Mouse (Mus musculus) C2C12 (cell line): Measurements from ENCODE around the gene Ikbke. TPM values are rescaled to one million over a fixed set of nuclear protein-coding genes. Genes with fewer than 3 reads are reported as not detected.

Experiments
- H3K27me3 ChIP-seq: one replicate; pipeline ENCODE4 v1.6.1; 2011; ENCODE audit not compliant: control insufficient read depth, insufficient read depth, insufficient read length
- H3K36me3 ChIP-seq: one replicate; pipeline ENCODE4 v1.6.1; 2011; ENCODE audit not compliant: control insufficient read depth, insufficient read depth
- H3K4me3 ChIP-seq: one replicate; pipeline ENCODE4 v1.5.1; 2011; ENCODE audit warnings: mild to moderate bottlenecking, control low read depth; ENCODE audit not compliant: poor library complexity, insufficient read depth, severe bottlenecking
- H3K79me2 ChIP-seq: one replicate; pipeline ENCODE4 v1.6.1; 2011; ENCODE audit not compliant: control insufficient read depth, insufficient read depth
- H3K79me3 ChIP-seq: one replicate; pipeline ENCODE4 v1.6.1; 2011; ENCODE audit warnings: low read depth, control low read depth
- H3ac ChIP-seq: one replicate; pipeline ENCODE3; 2011; ENCODE audit warnings: low read depth; ENCODE audit not compliant: control insufficient read depth, insufficient read length
- CEBPB ChIP-seq: IDR thresholded peaks from one replicate; pipeline ENCODE4 v1.6.1; 2011; ENCODE audit warnings: low read depth, mild to moderate bottlenecking, control low read depth, moderate library complexity
- CTCF ChIP-seq: IDR thresholded peaks from one replicate; pipeline ENCODE4 v1.5.1; 2011; ENCODE audit not compliant: control insufficient read depth, insufficient read depth, insufficient read length
- FOSL1 ChIP-seq: IDR thresholded peaks from one replicate; pipeline ENCODE4 v1.8.0; 2011; ENCODE audit warnings: mild to moderate bottlenecking, low read length; ENCODE audit not compliant: poor library complexity, insufficient read depth, severe bottlenecking
- MAX ChIP-seq: IDR thresholded peaks from one replicate; pipeline ENCODE4 v1.6.1; 2011; ENCODE audit warnings: mild to moderate bottlenecking, control low read depth
- MYOD1 ChIP-seq: IDR thresholded peaks from one replicate; pipeline ENCODE4 v1.6.1; 2011; ENCODE audit warnings: low read depth; ENCODE audit not compliant: control insufficient read depth, insufficient read length
- MYOG ChIP-seq: IDR thresholded peaks from one replicate; pipeline ENCODE4 v1.6.1; 2011; ENCODE audit not compliant: control insufficient read depth, insufficient read length; ENCODE audit errors: extremely low read depth
- USF1 ChIP-seq: IDR thresholded peaks from one replicate; pipeline ENCODE4 v1.6.1; 2011; ENCODE audit warnings: low read depth, mild to moderate bottlenecking, control low read depth, moderate library complexity
- polyA plus RNA-seq: library from polyadenylated mRNA; unstranded; fragments of >200 nt; fragmentation: generic; extraction: Trizol; gene quantifications from one replicate; pipeline ENCODE4 v1.2.1, GENCODE M21; 2012; ENCODE audit warnings: missing spikeins

Ikbke gene
- polyA plus RNA-seq, 1 experiment: 1.4 TPM

DNA sequence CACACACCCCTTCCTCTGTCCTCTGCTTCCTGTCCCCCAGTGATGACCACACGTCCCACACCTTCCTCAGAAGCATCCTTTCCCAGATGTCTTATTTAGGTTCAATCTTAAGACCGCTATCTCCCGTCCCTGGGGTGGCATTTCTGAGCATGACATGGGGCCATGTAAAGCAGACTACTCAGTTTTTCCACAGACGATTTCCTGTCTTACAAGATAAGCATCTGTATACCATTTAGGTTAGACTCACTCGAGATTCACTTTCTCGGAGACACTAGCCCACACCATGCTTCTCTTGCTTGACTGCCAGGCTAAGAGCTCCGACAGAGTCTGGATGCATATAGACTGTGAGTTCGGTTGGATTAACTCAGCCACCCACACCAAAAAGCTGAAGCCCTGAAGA, 74.9 kb downstream of the Ikbke start:
- Histone ChIP-seq H3K79me2 (no peaks in the 10 kb centered on the region), H3K79me3 (no peaks in the 10 kb centered on the region), H3ac (no peak overlapping the region), H3K36me3 (no peaks in the 10 kb centered on the region), H3K27me3 (no peaks in the 10 kb centered on the region), H3K4me3 (no peak overlapping the region)
- no peak for TF ChIP-seq MYOG
- TF ChIP-seq MAX: no peak
- TF ChIP-seq MYOD1: no peak
- no peak for TF ChIP-seq CTCF
- TF ChIP-seq CEBPB: no peak
- no peak for TF ChIP-seq FOSL1
- TF ChIP-seq USF1: no peak

Other genes starting within 250 kb of the Ikbke start
- 87.0 TPM for gene Mapkapk2, start 181.8 kb downstream of the Ikbke start, polyA plus RNA-seq
- gene Dyrk3, start 141.3 kb downstream of the Ikbke start, polyA plus RNA-seq: 5.0 TPM
- gene Eif2d, start 126.4 kb downstream of the Ikbke start, polyA plus RNA-seq: 33.3 TPM
- 2.3 TPM for gene Rassf5, start 34.3 kb downstream of the Ikbke start, polyA plus RNA-seq
- 10.5 TPM for gene Srgap2, start 247.7 kb upstream of the Ikbke start, polyA plus RNA-seq
- 3.1 TPM for gene Fam72a, start 248.3 kb upstream of the Ikbke start, polyA plus RNA-seq